Mouse (Mus musculus): ENCODE results near the gene Gstp3.
"Not testable (repeated sequence)": the region's sequence is repeated elsewhere in the genome, so short reads cannot be mapped to it uniquely, and the experiment has no call there.

The Gstp3 gene

GRCm38 (mm10) chr19:4037154-4037787 lies 22.1 kb downstream of the Gstp3 start:
- not testable (repeated sequence) for DNase-seq

GRCm38 (mm10) chr19:4036327-4037045 lies 22.9 kb downstream of the Gstp3 start:
- DNase-seq, result no peak

GRCm38 (mm10) chr19:4033742-4034141 lies 25.6 kb downstream of the Gstp3 start:
- no peak for DNase-seq

- DNase-seq, result peak; percentile 54
Measured at GRCm38 (mm10) chr19:4033298-4033697, 26.1 kb downstream of the Gstp3 start.

DNA sequence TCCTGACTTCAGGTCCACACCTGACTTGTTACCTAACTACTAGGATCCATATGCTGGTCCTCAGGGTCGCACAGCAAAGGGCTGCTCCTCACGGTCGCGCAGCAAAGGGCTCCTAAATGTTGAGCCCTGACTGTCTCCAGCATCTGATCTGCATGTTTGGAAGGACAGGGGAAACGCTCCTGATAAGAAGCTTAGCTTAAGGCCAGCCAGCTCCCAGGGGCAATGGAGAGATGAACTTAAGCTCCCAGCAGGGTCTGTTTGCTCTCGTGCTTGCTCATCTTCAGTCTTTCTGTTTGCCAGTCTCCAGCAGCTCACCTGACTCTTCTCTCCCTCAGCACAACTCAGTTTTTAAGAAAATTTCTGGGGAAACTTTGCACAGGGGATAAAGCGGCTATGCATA lies 26.7 kb downstream of the Gstp3 start:
- no peak for DNase-seq

GRCm38 (mm10) chr19:4027576-4027975 lies 31.8 kb downstream of the Gstp3 start:
- DNase-seq, result no peak

- no peak for DNase-seq
Measured at GRCm38 (mm10) chr19:4023185-4023584, 36.2 kb downstream of the Gstp3 start.

DNA sequence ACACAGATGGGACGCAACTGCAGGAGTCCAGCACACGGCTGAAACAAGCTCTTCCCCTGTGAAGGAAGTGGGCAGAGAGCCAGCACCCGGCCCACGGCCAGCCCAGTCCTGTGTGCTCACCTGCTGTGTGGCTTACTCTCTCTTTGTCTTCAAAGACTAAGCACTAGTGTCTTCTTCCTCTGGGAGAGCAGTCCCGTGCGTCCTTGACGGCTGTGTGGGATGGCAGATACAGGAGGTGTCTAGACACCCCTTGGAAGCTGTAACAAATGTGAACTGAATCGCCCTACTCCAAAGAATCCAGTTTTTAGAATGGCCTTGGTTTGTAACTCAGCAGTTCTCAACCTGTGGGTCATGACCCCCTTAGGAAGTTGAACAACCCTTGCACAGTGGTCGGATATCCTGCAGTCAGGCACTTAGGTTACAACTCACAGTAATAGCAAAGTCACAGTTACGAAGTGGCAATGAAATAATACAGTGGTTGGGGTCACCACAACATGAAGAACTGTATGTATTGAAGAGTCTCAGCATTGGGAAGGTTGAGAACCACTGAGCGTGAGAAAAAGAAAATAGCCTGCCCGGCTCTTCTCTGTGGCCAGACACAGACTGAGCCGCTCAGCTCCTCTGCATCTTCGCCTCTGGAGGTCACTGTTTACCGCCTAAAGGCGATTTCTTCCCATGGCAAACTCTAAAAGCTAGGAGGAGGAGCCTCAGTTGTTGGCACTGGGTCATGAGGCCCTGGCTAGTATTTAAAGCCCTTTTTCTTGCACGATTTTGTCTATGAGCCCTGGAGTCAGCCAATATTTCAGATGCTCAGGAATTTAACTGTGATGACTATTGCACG lies 40.4 kb downstream of the Gstp3 start:
- DNase-seq, result peak; percentile 90

DNA sequence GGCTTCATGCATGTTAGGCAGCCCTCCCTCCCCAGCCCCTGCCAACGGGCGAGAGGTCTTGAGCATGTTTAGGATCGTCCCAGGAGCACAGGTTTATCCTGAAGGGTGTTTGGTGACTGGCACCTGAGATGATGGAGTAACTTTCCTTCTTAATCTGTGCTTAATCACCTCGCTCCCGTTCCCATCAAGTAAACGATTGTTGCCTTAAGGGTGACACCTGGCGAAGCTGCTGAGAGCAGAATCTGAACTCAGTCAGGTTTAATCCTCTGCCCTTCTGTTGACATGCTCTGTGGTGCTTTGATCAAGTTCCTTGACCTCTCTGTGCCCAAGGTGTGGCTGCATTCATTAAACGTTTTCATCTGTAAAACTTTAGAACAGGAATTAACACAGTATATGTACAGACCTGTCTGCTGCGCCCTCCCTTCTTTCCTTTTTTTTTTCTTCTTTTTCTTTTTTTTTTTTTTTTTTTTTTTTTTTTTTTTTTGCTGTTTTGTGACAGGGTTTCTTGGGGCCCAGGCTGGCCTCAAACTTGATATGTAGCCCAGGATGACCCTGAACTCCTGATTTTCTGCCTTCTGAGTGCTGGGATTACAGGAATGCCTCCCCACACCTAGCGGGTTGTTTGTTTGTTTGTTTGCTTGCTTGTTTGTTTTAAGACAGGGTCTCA lies 41.3 kb downstream of the Gstp3 start:
- DNase-seq, result no peak

DNA sequence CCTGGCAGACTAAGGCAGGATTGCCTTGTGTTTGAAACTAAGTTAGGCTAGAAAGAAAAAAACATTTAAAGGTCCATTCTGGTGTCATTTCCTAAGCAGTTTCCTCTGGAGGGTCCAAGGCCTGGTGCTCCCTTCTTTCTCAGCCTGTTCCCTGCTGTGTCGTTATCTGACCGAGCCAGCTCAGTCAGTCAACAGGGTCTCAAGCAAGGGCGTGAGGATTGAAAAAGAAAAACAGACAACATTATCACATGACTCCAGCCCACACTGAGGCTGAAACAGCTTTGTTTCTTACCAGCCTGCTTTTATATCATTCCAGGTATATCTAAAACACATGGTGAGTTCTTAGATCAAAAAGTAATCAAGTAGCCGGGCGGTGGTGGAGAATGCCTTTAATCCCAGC lies 43.7 kb downstream of the Gstp3 start:
- no peak for DNase-seq

DNA sequence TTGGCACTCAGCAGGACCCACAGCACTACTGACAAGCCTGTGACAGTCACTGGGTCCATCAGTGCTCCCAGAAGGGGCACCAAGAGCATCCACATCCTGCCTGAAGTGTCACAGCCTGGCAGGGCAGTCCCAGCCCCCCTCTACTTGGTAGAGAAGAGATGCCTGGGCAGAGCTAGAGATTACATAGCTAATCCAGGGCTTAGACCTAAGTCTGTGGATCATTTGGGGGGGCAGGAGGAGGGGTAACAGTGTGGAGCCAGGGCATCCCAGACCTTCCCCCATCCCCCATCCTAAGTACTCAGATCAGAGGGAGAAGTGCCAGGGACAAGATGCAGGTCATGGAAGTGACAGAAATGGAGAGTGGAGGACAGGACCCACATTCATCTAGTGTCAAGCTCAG lies 44.6 kb downstream of the Gstp3 start:
- no peak for DNase-seq

DNA sequence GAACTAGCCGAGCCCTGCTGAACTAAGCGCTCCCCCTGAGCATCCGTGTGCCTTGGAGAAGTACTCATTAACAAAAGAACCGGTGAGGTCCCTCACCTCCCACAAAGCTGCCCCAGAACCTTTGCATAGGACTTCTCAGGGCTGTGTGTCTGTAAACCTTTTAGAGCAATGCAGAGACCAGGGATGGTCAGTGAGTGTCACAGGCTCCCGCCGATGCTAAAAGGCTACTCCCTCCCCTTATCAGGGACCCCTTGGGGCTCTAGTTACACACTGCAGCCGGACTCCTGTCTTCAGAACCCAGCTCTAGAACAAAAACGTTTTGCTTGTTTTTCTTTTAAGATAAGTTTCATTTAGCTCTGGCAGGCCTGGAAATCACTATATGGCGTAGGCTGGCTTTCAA lies 46.3 kb downstream of the Gstp3 start:
- DNase-seq, result no peak

GRCm38 (mm10) chr19:4012432-4013022 lies 46.8 kb downstream of the Gstp3 start, which contains the start of gene Ndufv1:
TSS of gene Ndufv1 (minus strand) at chr19:4012806.
- peak; percentile 99 for DNase-seq

GRCm38 (mm10) chr19:4011086-4011485 lies 48.3 kb downstream of the Gstp3 start:
- DNase-seq, result no peak
